Comparison of ENCODE assay signal across 1 mouse cellular context in the genomic region with DNA sequence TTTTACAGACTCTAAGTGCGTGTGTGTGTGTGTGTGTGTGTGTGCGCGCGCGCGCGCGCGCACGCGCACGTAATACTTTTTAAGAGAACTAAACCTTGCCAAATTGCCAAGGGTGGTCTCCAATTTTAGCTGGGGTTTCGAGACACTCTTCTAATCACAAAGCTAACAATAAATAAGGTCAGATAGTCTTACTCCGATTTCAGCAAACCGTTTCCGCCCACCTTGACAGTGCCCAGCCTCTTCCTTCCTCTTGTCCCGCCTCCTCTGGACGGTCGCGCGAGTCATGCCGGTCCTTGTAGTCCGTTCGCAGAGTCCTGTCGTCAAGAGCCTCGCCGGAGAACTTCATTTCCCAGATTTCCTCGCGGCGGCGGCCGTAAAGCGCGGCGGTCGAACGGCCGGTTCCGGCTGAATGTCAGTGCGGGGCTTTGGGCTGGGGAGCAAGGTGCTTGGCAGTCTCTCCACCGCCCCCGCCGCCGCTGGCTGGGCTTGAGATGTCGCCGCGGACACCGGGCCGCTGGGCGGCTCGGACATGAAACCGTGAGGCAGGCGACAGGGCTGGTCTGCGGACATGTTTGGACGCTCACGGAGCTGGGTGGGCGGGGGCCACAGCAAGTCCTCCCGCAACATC.
TF ChIP-seq lines count a peak whose summit lies in the region.

A gene (plus strand): TSS at position 345 of the 628 bp plus-strand sequence.

TF ChIP-seq in MEL, 35 proteins besides CTCF, POLR2A, EP300 and RAD21 (continued from another document):
- TF ChIP-seq TAL1 (IDR thresholded peaks at IDR 0.05; ENCODE audit: low read length) (no peak), MAX (IDR thresholded peaks at IDR 0.05; ENCODE audit: low read length) (0 out of 2 replicates have a peak, but pooled peaks have one; percentile 39), RCOR1 (IDR thresholded peaks at IDR 0.05; ENCODE audit: low read depth, low read length) (peak; percentile 36; the same call in 1 of the 2 replicates), BHLHE40 (IDR thresholded peaks at IDR 0.05; ENCODE audit: borderline replicate concordance, low read depth, low read length) (no peak), ETS1 (IDR thresholded peaks at IDR 0.05; ENCODE audit: low read depth, low read length) (0 out of 2 replicates have a peak, but pooled peaks have one; percentile 32), E2F4 (IDR thresholded peaks at IDR 0.05; ENCODE audit: borderline replicate concordance, low read depth, low read length) (no peak), GABPA (IDR thresholded peaks at IDR 0.05; ENCODE audit: low read depth, low read length) (no peak), UBTF (IDR thresholded peaks at IDR 0.05; ENCODE audit: borderline replicate concordance, insufficient read depth, low read depth, low read length) (no peak), MXI1 (IDR thresholded peaks at IDR 0.05; ENCODE audit: low read depth, low read length) (peak; percentile 77), HCFC1 (IDR thresholded peaks at IDR 0.05; ENCODE audit: low read depth, low read length) (peak; percentile 99), ELF1 (IDR thresholded peaks at IDR 0.05; ENCODE audit: low read depth, low read length) (peak; percentile 92)
